Mouse (Mus musculus): Measurements from ENCODE around the gene Dbf4.

The Dbf4 gene

DNA sequence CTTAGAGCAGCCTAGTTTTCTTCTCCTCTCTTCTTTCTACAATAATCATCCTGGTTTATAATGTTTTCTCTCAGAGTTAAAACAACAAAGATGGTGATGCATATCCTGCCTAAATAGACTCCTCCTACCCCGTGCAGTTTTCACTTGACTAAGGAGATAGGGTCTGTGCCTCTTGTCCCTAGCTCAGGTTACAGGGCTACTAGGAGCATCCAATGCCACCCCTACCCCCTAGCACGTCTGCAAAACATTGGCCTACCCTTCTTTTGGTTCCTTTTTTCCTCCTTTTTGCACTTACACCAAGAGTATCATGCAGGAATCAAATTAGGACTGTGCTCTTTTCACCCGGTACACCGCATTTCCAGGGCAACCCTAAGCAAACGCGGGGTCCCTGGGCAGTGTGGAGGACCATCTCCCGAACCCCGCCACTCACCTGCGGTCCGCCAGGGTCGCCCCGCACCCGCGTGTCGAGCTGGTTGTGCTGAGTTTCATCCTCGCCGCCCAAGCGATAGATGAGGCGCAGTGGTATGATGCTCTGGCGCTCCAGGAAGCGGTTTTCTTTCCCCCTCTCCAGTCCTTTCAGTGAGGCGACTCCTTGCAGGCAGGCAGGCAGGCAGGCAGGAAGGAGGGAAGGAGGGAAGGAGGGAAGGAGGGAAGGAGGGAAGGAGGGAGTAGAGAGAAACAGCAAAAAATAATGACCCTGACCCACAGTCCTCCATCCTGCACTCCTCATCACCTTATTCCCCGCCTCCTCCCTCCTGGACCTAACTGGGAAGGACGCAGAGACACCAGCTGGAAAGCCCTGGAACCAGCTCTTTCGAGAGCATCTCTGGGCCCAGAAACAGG, 55.5 kb downstream of the Dbf4 start:
- no peak for DNase-seq (ENCODE audit: low spot score)

DNA sequence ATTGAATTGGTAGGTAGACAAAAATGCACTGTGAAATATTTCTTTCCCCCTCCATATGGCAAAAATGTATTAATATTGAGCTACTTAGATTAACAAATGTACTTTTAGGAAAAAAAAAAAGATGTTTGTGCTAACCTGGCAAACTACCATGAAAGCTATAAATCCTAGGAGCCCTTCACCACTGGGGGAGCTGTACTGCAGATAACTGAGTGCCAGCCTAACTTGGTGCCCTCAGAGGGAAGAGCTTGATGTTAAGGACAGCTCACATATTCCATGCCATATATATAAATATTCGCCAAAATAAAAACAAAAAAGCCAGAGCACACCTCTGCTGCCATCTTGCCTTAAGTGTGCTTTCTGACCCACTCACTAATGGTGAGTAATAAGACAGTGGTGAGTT, 60.2 kb downstream of the Dbf4 start:
- DNase-seq (ENCODE audit: low spot score) = peak; percentile 49

DNA sequence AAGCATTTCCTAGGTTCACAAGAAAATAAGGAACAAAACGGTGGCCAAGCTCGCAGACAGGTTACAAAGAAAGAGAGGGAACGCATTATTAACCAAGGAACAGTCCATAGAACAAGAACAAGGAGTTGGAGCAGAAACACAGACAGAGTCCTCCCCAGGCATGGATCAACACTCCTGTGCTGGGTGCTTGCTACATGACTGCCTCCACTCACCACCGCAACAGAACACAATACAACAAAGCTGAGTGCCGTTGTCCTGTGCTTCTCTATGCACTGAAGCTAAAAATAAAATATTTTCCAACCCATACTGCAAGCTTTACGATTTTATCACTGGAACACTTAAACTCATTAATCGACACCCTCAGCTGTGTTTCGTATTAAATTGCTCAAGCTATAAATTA, 64.8 kb downstream of the Dbf4 start:
- no peak for DNase-seq (ENCODE audit: low spot score)

DNA sequence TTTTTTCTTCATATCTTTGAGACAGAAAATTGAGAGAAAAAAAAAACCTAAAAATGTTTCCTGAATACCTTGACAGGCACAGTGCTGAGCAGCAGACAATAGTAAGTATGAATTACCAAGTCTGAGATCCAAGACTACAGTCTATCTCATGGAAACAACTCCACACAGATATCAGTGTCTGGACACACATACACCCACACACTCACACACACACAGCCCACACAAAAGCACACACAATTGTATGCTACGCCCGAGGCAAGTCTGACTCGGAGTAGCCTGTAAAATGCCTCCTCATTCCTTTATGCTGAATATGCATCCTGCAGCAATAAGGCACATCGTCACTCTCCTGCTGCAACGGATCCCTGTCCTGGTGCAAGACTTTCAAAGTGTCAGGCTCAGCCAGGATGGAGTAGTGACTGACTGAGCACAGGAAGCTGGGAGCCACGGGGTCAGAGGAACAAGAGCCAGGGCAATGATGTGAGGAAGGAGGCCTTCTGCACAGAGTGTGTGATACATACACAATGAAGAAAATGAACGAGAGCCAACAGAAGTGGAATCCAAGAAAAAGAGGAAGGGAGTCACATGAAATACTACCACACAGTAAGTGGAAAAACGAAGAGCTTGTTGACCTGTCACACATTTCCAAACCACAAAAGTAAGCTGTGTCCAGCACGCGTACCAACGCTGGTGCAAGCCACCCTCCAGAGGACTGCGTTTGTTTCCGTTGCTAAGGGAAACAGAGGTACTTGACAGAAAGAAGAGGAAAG, 65.4 kb downstream of the Dbf4 start:
- DNase-seq (ENCODE audit: low spot score) = peak; percentile 12

DNA sequence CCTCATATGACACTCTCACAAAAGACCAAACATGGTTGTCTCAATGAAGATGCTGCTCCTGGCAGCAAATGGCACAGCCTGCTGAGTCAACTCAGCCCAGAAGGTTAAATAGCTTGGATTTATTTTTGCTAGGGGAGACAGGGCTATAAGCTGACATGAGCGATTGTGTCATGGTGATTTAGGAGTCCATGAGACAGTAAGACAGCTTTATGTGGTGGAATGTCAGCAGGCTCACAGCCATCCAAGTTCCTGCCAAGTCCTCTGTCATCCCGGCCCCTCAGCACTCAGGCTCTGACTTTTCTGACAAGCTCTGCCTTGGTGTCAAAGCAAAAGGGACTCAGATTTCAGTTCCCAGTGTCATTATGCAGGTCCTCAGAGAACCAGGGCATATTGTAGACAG, 66.2 kb downstream of the Dbf4 start:
- DNase-seq (ENCODE audit: low spot score) = peak; percentile 59

DNA sequence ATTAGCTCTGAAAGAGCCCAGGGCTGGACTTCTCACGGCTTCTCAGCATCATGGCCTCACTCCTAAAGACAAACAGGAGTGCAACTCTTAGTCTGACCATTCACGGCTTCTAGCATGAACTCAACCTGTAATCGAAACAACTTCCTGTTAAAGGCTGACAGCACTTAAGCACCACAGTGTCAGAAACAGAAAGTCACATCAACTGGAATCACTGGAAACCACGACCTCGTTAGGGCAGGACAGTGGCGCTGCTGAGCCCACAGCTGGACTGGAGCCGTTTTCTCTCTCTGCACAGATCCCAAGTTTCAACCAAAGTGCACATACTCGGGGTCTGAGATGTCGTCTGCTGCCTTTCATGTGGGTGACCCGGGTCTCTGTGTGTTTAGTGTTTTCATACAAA, 73.0 kb downstream of the Dbf4 start:
- DNase-seq (ENCODE audit: low spot score) = no peak

All from adipocyte (in vitro differentiated cells).